Mouse (Mus musculus) urinary bladder, postnatal 25 days (tissue): ENCODE measurements around the gene Sorcs1.

Experiments used
- DNase-seq: peaks from one replicate; pipeline ENCODE4 v3.0.0; 2022; ENCODE audit warnings: low spot score

Sorcs1 gene

GRCm38 (mm10) chr19:50422928-50423327, 255.5 kb downstream of the Sorcs1 start:
- DNase-seq: no peak

DNA sequence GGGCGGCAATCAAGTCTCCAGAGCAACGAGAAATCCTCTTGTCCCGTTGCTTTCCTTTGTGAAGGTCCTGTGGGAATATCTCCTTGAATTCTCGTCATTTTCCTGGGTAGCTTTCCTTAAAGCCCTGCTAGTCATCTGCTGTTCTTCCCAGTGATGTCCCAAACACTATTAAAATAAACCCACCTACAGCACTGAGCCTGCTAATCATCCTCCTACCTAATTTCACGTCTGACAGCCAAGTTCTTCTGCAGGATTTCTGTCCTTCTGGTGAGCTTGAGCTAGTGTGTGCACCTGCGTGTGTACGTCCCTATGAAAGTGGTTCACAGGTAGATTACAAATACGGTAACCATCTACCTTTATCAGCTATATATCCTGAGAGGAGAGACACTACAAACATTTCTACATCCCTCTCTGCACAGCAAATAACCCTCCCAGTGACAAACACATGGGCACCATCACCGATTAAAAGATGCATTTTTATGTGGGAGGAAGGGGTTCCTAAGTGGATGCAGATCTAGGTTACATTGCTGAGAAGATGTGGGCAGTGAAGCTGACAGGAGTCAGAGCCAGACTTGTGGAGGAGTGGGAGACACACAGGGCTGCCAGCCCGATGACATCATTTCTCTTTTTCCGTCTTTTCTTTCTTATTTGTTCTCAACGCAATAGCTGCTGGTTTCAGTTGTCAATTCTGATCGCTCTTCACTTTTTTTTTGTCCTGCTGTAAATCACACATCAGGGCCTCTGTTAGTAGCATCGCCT, 259.3 kb downstream of the Sorcs1 start:
- DNase-seq: no peak

- no peak for DNase-seq
Observed at GRCm38 (mm10) chr19:50410561-50410960, 267.9 kb downstream of the Sorcs1 start.

GRCm38 (mm10) chr19:50398341-50398740, 280.1 kb downstream of the Sorcs1 start:
- no peak for DNase-seq

- DNase-seq: no peak
Observed at GRCm38 (mm10) chr19:50395731-50396130, 282.7 kb downstream of the Sorcs1 start.

DNA sequence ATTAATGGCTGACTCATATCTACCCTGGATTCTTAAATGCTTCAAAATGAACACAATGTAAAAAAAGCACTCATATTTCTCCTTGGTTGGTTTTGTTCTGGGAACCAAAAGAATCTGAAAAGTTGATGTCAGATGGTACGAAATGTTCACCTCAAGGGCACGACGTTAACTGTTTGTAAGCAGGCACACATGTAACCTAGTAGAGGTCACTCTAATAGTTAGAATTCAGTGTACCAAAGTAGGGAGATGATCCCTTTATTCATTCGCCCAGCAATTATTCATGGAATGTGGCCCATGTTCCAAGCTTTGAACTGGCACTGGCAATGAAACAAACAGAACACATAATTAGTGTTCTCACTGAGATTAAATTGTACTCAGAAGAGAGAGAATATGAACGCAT, 284.3 kb downstream of the Sorcs1 start:
- DNase-seq: no peak

DNA sequence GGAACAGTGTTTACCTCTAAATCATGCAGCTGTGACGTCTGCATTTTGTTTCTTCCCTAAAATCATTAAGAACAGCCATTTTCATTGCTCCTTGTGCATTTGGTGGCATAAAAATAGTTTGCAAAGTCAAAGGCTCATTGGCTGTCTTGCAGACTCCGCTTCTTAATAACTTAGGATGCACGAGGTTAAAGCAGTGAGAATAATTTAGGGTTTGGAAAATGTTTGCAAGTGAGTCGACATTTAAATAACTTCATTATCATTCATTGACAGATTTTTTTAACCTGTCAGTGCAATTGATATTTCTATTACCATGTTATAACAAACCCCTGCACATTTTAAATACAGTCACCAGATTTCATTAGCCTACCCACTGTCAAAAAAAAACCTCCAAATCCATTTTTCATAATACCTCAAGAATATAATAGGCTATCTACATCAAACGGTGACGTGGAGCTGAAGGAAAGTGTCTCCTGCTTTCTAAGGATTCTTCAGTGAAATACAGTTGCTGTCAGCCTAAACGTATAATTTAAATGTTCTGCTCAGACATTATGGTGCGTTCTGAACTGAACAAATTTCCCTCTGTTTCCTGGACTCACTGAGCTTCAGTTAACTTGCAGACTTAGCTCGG, 288.4 kb downstream of the Sorcs1 start:
- no peak for DNase-seq

DNA sequence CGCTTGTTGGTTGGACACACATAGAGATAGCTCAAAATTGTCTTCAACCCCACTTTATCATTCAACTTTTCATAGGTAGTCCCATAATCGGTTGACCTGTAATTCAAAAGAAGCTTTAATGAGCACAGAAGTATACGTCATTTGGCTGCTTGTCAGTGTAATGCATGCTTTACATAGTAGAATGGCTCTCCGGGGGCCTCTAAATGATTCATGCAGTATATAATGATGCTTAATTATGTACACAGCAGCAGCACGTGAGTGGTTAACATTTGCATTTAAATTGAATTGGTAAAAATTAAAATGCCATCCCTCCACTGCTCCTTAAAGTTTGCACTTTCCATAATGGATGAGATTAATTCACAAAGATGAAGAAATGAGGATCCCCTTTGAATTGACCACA, 299.5 kb downstream of the Sorcs1 start:
- DNase-seq: no peak

DNA sequence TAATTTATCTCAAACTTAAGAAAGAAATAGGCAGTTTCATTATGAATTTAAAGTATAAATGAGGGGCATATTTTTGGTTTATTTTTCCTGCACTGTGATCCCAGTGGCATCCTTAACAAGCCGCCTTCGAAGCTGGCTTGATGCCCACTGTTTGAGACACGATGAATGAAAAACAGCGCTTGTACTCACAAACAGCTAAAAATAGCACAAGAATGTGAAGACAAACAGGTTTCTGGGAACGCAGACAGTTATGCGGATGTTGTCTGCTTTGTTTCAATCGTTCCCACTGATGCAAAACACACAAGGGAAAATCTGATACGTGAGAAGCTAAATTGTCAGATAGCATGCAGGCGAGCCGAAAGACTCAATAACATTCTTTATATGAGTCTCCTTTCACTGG, 303.7 kb downstream of the Sorcs1 start:
- no peak for DNase-seq

DNA sequence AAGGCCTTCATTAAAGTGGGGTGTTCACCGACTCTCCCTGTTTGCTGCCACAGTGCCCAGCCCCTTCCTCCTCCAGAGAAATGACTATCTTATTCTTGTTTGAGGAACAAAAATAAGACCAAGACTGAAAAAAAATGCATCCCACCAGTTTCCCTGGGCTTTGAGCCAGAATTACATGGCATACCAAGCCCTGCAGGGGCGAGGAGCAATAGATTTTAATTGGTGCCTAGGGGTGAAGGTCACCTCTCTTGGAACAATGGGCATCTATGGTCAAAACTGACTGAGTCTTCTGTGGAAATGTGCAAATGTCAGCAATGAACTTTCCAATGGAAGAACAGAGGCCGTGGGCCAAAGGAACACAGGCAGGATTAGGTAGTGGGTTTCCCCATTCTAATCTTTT, 312.0 kb downstream of the Sorcs1 start:
- no peak for DNase-seq

- DNase-seq: no peak
Observed at GRCm38 (mm10) chr19:50362655-50363500, 315.6 kb downstream of the Sorcs1 start.

DNA sequence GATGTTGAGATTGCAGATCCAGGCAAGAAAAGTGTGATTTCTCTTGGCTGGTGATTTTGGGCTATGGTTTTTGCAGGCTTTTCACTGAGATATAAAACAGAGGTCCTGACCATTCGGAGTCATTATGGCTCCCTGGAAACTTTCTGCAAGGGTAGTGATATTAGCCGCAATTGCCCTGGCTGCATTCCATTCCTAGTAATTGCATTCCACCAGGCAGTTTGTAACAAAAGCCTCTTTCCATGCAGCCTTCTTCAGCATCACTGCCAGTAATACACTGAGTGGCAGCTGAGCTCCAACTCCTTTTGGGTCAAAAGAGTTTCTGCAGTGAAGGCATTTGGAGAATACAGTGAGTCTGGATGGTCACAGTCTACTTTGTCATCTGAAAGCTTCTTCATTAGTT, 319.9 kb downstream of the Sorcs1 start:
- DNase-seq: no peak

GRCm38 (mm10) chr19:50339211-50339610, 339.2 kb downstream of the Sorcs1 start:
- no peak for DNase-seq

DNA sequence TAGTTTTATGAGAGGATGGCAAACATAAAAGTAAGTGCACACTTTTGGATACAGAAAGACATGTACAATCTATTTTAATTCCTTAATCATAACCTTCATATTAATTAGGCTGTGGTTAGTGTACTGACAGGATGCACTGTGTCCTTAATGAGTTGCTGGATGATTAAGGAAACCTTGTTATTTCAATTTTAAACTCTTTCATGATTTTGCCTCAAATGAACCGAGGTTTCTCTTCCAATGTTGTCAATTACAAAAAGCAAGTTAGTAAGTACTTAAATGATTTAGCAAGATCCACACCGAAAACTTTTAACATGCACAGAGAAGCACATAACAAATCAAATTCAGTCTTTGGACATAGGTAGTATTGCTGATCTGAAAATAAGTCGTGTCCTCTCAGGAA, 341.7 kb downstream of the Sorcs1 start:
- DNase-seq: no peak

DNA sequence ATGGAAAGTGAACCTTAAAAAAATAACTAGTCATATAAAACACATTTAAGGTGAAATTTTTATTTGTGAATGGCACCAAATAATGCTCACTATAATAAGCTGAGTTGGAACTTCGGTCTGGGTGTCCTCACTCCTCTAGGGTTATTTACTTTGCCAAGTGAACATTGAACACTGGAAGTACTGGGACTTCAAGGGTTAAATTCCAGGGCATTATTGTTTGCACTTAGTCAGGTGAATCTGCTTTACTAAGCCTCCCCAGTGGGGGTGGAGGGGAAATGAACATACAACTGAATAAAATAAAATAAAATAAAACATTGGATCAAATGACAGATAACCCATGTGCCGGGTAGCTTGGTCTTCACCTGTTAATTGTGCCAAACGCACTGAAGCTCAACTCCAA, 347.3 kb downstream of the Sorcs1 start:
- no peak for DNase-seq

- DNase-seq: no peak
Observed at GRCm38 (mm10) chr19:50327804-50328203, 350.6 kb downstream of the Sorcs1 start.

DNA sequence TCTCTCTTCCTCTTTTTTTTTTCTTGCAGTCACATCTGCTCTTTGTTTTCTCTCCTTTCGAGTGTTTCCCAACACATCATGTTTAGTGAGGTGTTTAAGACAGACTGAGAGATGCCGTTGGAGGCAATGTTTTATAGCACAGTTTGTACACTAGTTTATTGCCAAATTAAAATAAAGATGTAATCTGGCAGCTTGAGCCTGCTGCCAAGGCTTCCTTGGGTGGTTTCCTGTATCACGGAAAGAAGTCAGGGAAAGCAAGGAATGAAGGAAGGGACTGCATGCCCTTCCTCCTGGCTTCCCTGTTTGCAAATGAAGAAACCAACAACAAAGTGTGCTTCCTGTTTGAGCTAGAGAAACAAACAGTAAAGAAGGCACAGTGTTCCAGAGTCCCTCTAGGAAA, 352.3 kb downstream of the Sorcs1 start:
- no peak for DNase-seq

DNA sequence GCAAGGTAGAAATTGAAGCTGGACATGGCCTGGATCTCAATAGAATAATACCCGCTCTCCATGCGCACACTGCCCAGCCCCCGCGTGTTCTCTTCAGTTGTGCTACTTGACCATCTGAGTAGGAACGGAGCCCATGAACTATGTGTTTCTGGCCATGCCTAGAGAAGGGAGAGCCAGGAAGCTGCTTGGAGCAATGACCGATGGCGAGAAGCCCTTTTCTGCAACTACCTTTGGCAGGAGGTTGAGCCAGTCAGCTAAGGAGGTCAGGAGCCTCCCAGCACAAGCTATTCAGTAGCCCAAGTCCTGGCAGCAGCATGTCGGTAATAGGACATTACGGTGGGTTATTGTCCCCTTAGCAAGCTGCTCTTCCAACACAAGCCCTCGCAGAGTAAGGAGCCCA, 352.8 kb downstream of the Sorcs1 start:
- DNase-seq: no peak

DNA sequence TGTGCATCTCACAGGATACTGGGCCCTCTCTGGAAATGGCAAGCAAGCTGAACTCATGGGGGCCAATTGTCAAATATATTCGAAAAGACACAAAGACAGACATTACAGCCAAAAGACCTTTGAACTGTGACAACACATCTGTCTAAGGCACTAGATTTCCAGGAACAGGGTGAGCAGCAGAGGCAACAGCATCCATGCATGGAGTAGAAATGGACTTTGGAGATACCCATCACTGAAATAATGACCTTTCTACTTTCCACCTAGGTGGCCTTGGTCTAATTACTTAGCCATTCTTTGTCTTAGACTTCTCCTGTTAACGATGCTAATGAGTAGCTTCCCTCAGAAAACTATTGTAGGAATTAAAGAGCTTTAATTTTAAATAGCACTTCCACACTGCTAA, 371.4 kb downstream of the Sorcs1 start:
- no peak for DNase-seq

DNA sequence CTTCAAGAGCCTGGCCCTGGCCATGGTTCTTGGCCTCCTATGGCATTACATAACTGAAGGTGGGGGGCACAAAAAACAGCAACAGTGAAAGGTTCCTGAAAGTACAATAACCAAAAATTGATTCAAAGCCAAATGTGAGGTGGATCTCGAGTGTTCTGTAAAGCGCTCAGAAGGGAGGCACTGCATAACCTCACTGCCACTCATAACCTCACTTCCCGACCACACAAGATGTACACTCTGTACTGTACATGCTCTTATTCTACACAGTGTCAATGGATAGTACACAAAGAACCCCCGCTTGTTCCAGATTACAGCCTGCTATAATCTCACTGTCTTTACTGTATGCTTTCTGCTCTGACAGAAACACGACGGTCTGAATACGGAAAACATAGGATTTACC, 384.2 kb downstream of the Sorcs1 start:
- no peak for DNase-seq

DNA sequence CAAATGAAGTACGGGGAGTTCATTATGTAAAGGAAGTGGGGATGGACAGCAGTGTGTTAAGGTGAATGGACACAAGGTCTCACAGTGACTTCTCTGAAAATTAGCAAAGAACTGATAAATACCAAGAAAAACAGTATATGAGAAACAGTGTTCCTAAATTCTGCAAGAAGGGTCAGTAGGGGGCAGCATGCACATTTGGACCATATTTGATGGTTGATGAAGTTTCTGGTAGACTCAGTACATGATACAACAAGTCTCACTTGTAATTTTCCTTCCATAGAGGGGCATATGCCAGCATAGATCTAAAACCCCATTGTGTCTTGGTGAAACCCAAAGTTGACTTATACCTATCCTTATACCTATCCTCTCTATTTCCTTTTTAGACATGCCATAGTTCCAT, 414.0 kb downstream of the Sorcs1 start:
- no peak for DNase-seq

DNA sequence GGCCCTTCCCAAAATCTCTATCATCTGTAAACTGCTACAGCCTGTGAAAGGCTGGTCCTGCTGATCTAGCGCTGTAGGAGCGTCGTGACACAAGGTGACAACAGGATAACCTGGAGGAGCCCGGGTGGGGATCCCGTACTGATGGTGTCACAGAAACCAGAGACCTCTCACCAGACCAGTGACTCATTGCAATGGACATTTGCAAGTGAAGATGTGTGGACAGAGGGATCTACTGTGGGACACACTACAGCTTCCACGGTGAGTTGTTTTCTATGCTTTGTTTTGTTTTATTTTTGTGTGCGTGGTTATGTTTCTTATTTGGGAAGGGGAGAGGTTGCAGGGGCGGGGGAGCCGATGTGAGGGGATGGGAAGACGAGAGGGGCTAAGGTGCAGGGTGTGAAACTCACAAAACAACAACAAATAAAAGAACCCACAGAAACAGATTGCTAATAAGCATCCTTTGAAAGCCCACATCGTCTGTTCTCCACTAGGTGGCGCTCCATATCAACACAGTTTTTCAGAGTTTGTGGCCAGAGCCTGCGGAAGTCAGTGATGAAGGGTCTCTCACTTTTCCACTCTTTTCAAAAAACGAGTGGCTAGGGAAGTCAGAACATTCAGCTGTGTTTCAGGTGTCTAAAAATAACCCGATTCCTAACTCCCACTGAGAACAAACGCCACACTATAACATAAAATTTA, 419.6 kb downstream of the Sorcs1 start:
- DNase-seq: peak; percentile 41
